Mouse (Mus musculus) hindbrain, embryonic 13.5 days (tissue): Measurements from ENCODE around the gene Mdh1. TPM values are rescaled to one million over a fixed set of nuclear protein-coding genes. Genes with fewer than 3 reads are reported as not detected.

Source experiments
- ATAC-seq: fragments of 200-750 bp; cut with Nextera tagmentation; 2 replicates; pipeline ENCODE4 v1.8.0; 2017; ENCODE audit warnings: moderate TSS enrichment; ENCODE audit not compliant: low FRiP score
- H3K27ac ChIP-seq: fragments of 300-500 bp; sonication (generic); 2 replicates; pipeline ENCODE4 v1.5.1; 2015; ENCODE audit warnings: inconsistent platforms, mild to moderate bottlenecking, moderate library complexity
- H3K27me3 ChIP-seq: fragments of 300-500 bp; sonication (generic); 2 replicates; pipeline ENCODE4 v1.6.1; 2015; ENCODE audit warnings: mild to moderate bottlenecking, inconsistent platforms
- H3K36me3 ChIP-seq: fragments of 300-500 bp; sonication (generic); 2 replicates; pipeline ENCODE4 v1.6.1; 2015; ENCODE audit warnings: mild to moderate bottlenecking, inconsistent platforms
- H3K4me1 ChIP-seq: fragments of 300-500 bp; sonication (generic); replicated peaks from 2 replicates; pipeline ENCODE4 v1.6.1; 2015; ENCODE audit warnings: inconsistent platforms
- H3K4me2 ChIP-seq: fragments of 300-500 bp; sonication (generic); 2 replicates; pipeline ENCODE4 v1.6.1; 2015; ENCODE audit warnings: inconsistent platforms, mild to moderate bottlenecking, moderate library complexity
- H3K4me3 ChIP-seq: fragments of 300-500 bp; sonication (generic); 2 replicates; pipeline ENCODE4 v1.5.1; 2015; ENCODE audit warnings: mild to moderate bottlenecking, inconsistent platforms
- H3K9ac ChIP-seq: fragments of 300-500 bp; sonication (generic); 2 replicates; pipeline ENCODE4 v1.6.1; 2015; ENCODE audit warnings: mild to moderate bottlenecking, inconsistent platforms
- H3K9me3 ChIP-seq: fragments of 300-500 bp; sonication (generic); 2 replicates; pipeline ENCODE4 v1.6.1; 2016; ENCODE audit warnings: inconsistent platforms
- WGBS: fragments of 180-500 bp; shearing (Covaris S2); methylation state at CpG from one replicate; pipeline ENCODE4 v1.1.7; 2015; 5-methylcytosine and 5-hydroxymethylcytosine counted together
- polyA plus RNA-seq: library from polyadenylated mRNA; unstranded; fragments of >200 nt; fragmentation: Nextera tagmentation; extraction: Ambion mirVana; gene quantifications from 2 replicates; pipeline ENCODE4 v1.2.1, GENCODE M21; 2015

Mdh1 gene
- 454 and 458 TPM in 2 replicates for polyA plus RNA-seq

DNA sequence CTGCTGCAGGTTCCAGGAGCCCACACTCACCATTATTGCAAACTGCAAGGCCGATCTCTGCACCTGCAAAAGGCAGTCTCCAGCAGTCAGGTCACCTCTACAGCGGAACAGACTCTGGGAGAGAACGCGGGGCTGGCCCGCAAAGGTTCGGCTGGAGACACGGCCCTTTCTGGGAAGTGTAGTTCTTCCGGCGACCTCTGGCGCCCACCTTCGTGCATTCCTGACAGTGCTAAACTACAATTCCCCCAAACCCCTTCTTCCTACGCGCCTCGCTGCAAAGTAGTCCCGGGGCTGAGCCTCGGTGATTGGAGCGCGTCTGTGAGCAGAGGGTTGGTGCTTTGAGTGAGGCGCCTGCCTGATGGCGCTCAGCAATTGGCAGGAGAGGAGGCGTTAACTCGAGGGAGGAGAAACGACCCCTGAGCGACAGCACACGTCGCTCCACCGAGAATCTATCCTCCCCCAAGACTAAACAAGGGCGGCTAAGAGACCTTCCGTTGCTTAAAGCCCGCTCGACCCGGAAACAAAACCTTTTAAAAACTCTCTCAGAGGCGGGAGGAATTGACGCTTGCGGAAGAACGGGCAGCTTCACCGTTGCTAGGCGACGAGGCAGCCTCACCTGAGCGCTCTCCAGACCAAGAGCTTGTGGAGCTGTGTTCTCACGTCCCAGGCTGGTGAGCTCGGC, at the start of gene Mdh1, which contains the start of gene Wdpcp:
Gene Mdh1, minus strand, starts transcription at position 668 of the 682 bp plus-strand sequence.
Gene Wdpcp, plus strand, starts transcription at position 536 of the 682 bp plus-strand sequence.
- peak within 1 kb of the TSS; percentile 81 for H3K9ac ChIP-seq
- peak; percentile 99 for ATAC-seq
- H3K27ac ChIP-seq: peak within 1 kb of the TSS; percentile 90
- 1% methylated on average over 42 of the region's 42 CpGs for WGBS
- no peaks in the 10 kb centered on the region for H3K9me3 ChIP-seq
- H3K27me3 ChIP-seq: no peaks in the 10 kb centered on the region
- peak within 1 kb of the TSS; percentile 81 for H3K4me2 ChIP-seq
- H3K4me3 ChIP-seq: peak within 1 kb of the TSS; percentile 81
- H3K36me3 ChIP-seq: 0 out of 2 replicates have a peak, but pooled peaks cover 3% of the 10 kb centered on the region
- peaks cover 28% of the 10 kb centered on the region for H3K4me1 ChIP-seq

DNA sequence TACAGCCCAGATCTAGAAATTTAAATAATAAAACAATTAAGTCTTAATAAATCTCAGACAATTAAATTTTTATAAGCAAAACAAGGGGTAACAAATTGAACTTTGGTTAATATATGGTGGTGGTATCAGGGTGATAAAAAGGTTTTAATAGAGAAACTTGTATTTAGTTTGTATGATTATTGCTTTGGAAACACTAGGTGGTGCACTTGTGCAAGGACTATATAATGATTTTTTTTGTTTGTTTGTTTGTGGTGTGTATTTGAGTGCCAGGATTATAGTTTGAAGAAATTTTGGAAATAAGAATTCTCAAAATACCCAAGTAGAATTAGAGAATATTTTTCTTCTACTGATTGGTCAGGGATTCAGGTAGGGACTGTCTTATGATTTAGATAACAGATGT, 43.7 kb upstream of the Mdh1 start:
- no peaks in the 10 kb centered on the region for H3K36me3 ChIP-seq
- no peak for ATAC-seq

DNA sequence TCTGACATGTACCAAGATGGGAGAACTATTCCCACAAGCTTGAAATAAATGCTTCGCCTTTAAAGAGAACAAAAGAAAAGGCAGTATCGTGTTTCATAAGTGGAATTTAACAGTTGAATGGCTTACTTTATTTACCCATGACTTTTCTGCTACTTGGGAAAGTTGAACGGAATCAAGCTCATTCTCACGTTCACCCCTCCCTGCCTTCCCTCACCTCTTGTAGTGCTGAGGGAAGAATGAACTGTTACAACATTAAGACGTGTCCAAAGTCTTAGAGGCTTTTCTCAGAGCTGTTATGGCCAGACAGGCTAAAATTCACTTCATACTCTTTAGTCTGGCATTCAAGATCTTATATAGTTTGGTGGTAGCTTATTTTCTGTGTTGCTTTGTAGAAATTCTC, 30.3 kb upstream of the Mdh1 start:
- 68% methylated on average over 5 of the region's 5 CpGs for WGBS
- Histone ChIP-seq H3K9me3 (no peaks in the 10 kb centered on the region), H3K27ac (no peak overlapping the region), H3K4me1 (no peaks in the 10 kb centered on the region), H3K4me2 (no peak overlapping the region), H3K4me3 (no peak overlapping the region), H3K27me3 (no peaks in the 10 kb centered on the region), H3K9ac (no peak overlapping the region), H3K36me3 (no peaks in the 10 kb centered on the region)
- no peak for ATAC-seq

More for the DNA sequence above, 43.7 kb upstream of the Mdh1 start:
- no peaks in the 10 kb centered on the region for H3K4me1 ChIP-seq
- H3K4me3 ChIP-seq: no peak overlapping the region
- H3K27me3 ChIP-seq: no peaks in the 10 kb centered on the region
- H3K27ac ChIP-seq: no peak overlapping the region
- H3K4me2 ChIP-seq: no peak overlapping the region
- no peaks in the 10 kb centered on the region for H3K9me3 ChIP-seq
- H3K9ac ChIP-seq: no peak overlapping the region

DNA sequence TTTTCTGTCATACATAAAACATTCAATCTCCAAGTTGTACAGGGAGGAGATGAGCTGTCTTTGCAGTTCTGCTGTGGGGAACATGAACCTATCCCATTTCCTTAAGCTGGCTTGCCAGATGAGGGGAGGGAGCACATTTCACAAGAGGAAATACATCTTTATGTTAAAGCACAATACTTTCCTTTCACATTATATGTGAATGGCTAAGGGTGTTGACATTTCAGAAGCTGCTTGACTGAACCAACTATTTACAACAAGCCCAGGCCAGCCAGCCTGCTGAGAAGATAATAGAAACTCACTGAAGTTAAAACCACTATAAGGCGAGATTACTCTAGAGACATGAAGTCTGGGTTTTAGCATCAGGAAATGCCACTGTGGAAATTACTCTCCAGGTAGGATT, 11.1 kb upstream of the Mdh1 start:
- whole genome bisulfite sequencing: 64% methylated on average over 1 of the region's 1 CpGs
- ATAC-seq: no peak
- no peaks in the 10 kb centered on the region for H3K27me3 ChIP-seq

DNA sequence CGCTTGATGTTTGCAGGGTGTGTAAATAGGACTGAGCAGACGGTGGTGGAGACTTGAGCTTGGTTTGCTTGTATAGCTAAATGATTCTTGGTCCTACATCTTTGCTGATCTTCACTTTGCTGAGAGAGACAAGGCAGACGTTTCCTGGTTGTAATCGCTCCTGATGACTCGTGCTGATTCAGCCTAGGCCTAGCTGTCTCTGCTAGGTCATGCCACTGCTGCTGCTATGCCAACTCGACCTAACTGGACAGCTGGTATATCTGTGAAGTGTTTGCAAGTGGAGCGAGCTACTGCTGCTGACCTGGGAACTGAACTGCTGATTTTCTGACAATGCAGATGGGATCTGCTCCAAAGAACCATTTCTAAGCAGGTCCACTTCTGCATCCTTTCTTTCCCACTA, 9.3 kb upstream of the Mdh1 start:
- 81% methylated on average over 7 of the region's 7 CpGs for WGBS
- H3K27ac ChIP-seq: no peak overlapping the region
- no peak overlapping the region for H3K4me2 ChIP-seq
- no peak for ATAC-seq
- no peaks in the 10 kb centered on the region for H3K27me3 ChIP-seq
- H3K4me3 ChIP-seq: no peak overlapping the region
- H3K36me3 ChIP-seq: no peaks in the 10 kb centered on the region
- H3K9ac ChIP-seq: no peak overlapping the region
- no peaks in the 10 kb centered on the region for H3K9me3 ChIP-seq
- H3K4me1 ChIP-seq: no peaks in the 10 kb centered on the region

More for the DNA sequence above, 11.1 kb upstream of the Mdh1 start:
- Histone ChIP-seq H3K4me2 (no peak overlapping the region), H3K9ac (no peak overlapping the region), H3K27ac (no peak overlapping the region), H3K9me3 (no peaks in the 10 kb centered on the region), H3K36me3 (no peaks in the 10 kb centered on the region), H3K4me1 (no peaks in the 10 kb centered on the region), H3K4me3 (no peak overlapping the region)

DNA sequence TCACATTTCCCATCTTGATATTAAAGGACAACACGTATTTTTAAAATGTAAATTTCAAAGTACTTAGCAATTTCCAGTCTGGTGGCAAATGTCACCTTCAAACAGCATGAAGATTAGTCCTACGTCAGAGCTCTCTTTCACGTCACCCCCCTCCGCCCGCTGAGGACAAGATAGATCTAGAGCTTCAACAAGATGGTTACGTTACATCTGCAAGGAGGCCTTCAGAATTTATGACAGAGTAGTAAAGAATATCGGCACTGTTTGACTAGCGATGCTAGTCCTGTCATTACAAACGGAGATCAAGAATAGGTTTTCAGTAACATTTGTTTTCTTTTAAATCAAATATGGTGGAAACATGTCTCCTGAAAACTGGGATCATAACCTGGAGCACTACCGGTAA, 1.2 kb downstream of the Mdh1 start:
- peak overlapping the region; percentile 81 for H3K4me3 ChIP-seq
- H3K9me3 ChIP-seq: no peaks in the 10 kb centered on the region
- H3K4me2 ChIP-seq: peak overlapping the region; percentile 81
- peak overlapping the region; percentile 90 for H3K27ac ChIP-seq
- H3K36me3 ChIP-seq: peaks cover 8% of the 10 kb centered on the region
- H3K27me3 ChIP-seq: no peaks in the 10 kb centered on the region
- WGBS: 10% methylated on average over 10 of the region's 10 CpGs
- H3K4me1 ChIP-seq: peaks cover 28% of the 10 kb centered on the region
- H3K9ac ChIP-seq: peak overlapping the region; percentile 81
- ATAC-seq: no peak

DNA sequence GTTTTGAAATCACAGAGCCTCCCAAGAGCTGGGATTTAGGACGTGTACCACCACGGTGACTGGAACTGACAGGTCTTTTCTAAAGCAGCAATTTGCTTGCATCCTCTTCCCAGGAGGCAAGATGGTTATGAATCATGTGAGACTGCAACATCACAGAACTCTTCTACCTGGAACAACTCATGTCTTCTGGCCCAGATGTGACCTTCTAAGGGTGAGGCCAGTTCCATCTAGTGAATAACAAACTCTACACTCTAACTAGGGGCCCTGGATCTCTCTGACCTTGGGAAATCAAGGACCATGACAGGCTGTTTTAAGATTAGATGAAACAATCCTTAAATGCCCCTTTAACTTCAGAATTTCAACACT, 2.1 kb downstream of the Mdh1 start:
- Histone ChIP-seq H3K9ac (peak overlapping the region; percentile 55; the same call in 1 of the 2 replicates), H3K27me3 (no peaks in the 10 kb centered on the region), H3K4me1 (peaks cover 28% of the 10 kb centered on the region), H3K27ac (peak overlapping the region; percentile 64), H3K9me3 (no peaks in the 10 kb centered on the region), H3K4me2 (peak overlapping the region; percentile 81), H3K4me3 (peak overlapping the region; percentile 12; the same call in 1 of the 2 replicates), H3K36me3 (peaks cover 16% of the 10 kb centered on the region)
- WGBS: 56% methylated on average over 2 of the region's 2 CpGs
- ATAC-seq: no peak

DNA sequence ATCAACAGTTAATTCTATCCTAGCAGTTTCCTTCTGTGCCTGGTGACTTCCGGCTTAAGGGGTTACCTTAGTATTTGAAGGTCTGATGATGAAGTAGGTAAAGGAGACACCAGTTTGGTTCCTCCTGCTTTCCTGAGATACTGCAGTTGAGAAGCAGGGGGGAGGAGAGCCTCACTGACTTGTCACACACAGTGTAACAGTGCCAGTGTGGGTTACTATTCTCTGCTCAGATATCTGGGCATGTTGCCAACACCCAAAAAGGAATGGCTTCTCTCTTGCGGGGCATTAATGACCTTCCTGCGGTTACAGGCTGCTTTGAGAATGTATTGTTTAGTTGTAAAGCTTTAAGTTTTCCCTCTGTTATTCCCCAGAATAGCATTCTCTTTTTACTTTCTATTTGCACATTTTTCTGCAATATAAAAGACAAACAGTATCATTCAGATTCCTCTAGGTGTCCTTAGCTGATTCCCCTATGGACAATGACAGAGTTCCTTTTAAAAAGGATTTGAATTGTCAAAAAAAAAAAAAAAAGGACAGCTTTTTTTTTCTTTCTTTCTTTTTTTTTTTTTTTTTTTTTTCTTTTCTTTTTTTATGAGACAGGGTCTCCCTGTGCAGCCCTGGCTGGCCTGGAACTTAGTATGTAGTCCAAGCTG, 2.6 kb downstream of the Mdh1 start:
- Histone ChIP-seq H3K27me3 (no peaks in the 10 kb centered on the region), H3K9ac (no peak overlapping the region), H3K4me3 (peak overlapping the region; percentile 12; the same call in 1 of the 2 replicates), H3K4me2 (peak overlapping the region; percentile 81), H3K36me3 (peaks cover 20% of the 10 kb centered on the region), H3K27ac (peak overlapping the region; percentile 64), H3K9me3 (no peaks in the 10 kb centered on the region), H3K4me1 (peaks cover 28% of the 10 kb centered on the region)
- no peak for ATAC-seq
- WGBS: 43% methylated on average over 3 of the region's 3 CpGs

DNA sequence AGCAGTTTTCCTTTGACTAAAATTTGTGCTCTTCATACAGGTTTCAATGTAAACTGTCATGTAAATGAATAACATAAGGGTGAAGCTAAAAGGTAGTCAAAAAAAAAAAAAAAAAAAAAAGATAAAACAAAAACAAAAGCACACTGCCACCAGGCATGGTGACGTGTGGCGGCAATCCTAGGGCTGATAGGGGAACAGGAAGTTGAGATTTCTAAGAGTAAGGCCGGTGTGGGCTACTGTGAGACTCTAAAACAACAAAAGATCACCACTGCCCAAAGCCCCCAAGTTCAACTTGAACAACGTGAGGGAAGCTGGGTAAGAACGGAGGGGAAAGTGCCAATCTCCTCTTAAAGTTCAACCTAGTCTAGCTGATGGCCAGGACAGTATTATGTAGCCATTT, 3.2 kb downstream of the Mdh1 start:
- 0 out of 2 replicates have a peak overlapping the region, but pooled peaks have one; percentile 16 for H3K4me2 ChIP-seq
- peaks cover 21% of the 10 kb centered on the region for H3K36me3 ChIP-seq
- 0 out of 2 replicates have a peak overlapping the region, but pooled peaks have one; percentile 19 for H3K9ac ChIP-seq
- no peaks in the 10 kb centered on the region for H3K9me3 ChIP-seq
- no peak overlapping the region for H3K4me3 ChIP-seq
- peak overlapping the region; percentile 49 for H3K27ac ChIP-seq
- H3K27me3 ChIP-seq: no peaks in the 10 kb centered on the region
- WGBS: 81% methylated on average over 5 of the region's 5 CpGs
- H3K4me1 ChIP-seq: peaks cover 28% of the 10 kb centered on the region
- no peak for ATAC-seq

DNA sequence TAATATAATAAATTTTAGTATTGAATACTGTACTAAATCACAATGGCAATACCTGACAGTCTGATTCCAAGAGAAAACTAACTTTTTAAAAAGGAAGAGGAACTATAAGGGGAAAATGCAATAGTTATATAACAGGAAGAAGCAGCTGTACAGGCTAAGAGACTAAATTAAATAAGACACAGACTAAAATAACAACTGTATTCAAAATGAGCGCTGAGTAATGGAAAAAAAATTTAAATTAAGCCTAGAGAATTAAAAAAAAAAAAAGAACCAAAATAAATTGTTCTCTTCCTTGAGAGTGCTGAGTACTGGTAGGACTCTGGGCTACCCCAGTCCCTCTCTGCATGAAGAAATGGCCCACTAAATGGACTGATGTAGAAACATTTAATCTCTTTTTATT, 4.4 kb downstream of the Mdh1 start:
- no peak for ATAC-seq
- no peak overlapping the region for H3K27ac ChIP-seq
- H3K4me2 ChIP-seq: no peak overlapping the region
- H3K4me3 ChIP-seq: no peak overlapping the region
- no peaks in the 10 kb centered on the region for H3K27me3 ChIP-seq
- H3K9me3 ChIP-seq: no peaks in the 10 kb centered on the region
- peaks cover 31% of the 10 kb centered on the region for H3K36me3 ChIP-seq
- no peak overlapping the region for H3K9ac ChIP-seq
- WGBS: 93% methylated on average over 1 of the region's 1 CpGs
- peaks cover 24% of the 10 kb centered on the region for H3K4me1 ChIP-seq

DNA sequence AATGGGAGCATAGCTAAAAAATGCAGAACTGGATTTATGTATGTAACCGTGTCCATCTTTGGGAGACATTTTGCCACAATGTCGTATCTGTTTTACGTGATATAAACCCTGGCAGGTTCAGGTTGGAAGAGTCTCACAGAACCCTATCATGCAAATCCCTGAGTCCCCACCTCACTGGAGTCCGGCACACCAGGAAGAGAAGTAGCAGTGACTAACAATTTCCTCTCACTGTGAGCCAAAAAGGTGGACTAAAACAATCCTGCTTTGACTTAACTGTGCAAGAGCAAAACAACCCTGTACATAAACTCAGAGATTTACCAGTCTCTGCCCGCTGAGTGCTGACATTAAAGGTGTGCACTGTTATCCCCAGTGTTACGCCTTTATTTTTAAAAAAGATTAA, 5.2 kb downstream of the Mdh1 start:
- WGBS: 96% methylated on average over 6 of the region's 6 CpGs
- Histone ChIP-seq H3K9me3 (no peaks in the 10 kb centered on the region), H3K4me3 (no peak overlapping the region), H3K27ac (no peak overlapping the region), H3K4me1 (peaks cover 21% of the 10 kb centered on the region), H3K27me3 (no peaks in the 10 kb centered on the region), H3K4me2 (no peak overlapping the region), H3K9ac (no peak overlapping the region), H3K36me3 (peaks cover 35% of the 10 kb centered on the region)
- no peak for ATAC-seq

DNA sequence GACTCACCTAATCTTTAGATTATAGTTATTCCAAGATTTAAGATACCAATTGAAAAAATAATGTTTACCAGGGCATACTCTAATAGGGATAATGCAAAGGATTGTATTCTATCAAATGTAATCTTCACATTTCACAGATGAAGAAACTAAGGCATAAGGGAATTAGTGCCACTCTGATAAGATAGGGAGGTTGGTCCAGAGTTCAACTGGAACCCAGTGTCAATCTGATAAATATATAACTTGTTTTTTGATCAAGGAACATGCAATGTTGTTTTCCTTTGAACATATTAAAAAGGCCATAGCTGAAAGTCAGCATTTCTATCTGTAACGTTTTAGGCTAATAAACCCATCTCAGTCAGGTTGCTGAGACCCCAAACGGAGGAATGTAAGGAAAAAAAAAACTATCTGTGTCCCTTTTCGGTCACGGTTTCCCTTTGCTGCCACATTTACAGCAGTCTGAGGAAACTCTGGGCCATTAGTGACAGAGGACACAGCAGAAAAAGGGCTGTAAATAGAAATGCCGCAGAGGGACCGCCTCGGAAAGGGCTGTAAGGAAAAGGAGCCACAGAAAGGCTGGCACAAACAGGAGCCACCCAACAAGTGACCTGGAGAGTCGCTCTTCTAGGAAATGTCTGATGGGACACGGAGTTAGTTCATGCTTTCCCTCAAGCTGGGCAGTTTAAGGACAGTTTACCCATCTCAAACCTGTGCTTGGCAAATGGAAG, 7.3 kb downstream of the Mdh1 start:
- no peaks in the 10 kb centered on the region for H3K9me3 ChIP-seq
- H3K4me3 ChIP-seq: no peak overlapping the region
- H3K27me3 ChIP-seq: no peaks in the 10 kb centered on the region
- no peak for ATAC-seq
- H3K4me1 ChIP-seq: peaks cover 10% of the 10 kb centered on the region
- H3K4me2 ChIP-seq: no peak overlapping the region
- H3K9ac ChIP-seq: no peak overlapping the region
- 91% methylated on average over 9 of the region's 9 CpGs for WGBS
- no peak overlapping the region for H3K27ac ChIP-seq
- H3K36me3 ChIP-seq: peaks cover 53% of the 10 kb centered on the region
